Mouse (Mus musculus): ENCODE data around the gene Gpn3.

DNA sequence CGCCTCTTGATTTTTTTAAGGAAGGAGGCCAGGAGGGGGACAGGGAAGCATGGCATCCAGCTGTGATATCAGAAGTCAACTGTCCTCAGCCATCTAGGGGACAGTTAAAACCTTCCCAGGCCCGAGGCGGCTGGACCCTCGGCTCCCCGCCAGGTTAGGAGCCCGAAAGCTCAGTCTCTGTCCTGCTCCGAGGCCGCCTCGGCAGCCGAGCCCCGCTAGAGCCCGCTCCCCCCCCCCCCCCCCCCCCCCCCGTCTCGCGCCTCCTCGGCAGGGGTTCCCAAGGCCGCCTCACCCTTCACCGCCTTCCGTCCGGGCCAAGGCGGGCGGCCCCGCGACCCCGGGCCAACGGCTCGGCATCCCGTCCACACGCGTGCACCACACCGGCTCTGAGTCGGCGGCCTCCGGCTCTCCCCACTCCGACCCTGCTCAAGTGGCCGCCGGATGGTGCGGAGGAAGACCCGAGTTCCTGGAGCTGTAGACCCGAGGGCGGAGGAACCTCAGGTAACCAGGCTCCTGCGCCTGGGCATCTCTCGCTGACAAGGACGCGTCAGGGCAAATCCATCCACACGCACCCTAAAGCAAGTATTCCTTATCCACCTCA lies at the start of gene Gpn3:
- no peak for TF ChIP-seq EP300 (IDR thresholded peaks at IDR 0.05)
- TF ChIP-seq CTCF (IDR thresholded peaks at IDR 0.05): no peak
